Mouse (Mus musculus): ENCODE data around the gene Papola. TPM values are rescaled to one million over a fixed set of nuclear protein-coding genes. Genes with fewer than 3 reads are reported as not detected.

Gene Papola
- total RNA-seq, 2 experiments from 2014 or later: 168 to 174 TPM

GRCm38 (mm10) chr12:105867646-105868045, 83.2 kb downstream of the Papola start:
- no peak for DNase-seq

- no peak for DNase-seq
Measured at GRCm38 (mm10) chr12:105869242-105869641, 84.7 kb downstream of the Papola start.

DNA sequence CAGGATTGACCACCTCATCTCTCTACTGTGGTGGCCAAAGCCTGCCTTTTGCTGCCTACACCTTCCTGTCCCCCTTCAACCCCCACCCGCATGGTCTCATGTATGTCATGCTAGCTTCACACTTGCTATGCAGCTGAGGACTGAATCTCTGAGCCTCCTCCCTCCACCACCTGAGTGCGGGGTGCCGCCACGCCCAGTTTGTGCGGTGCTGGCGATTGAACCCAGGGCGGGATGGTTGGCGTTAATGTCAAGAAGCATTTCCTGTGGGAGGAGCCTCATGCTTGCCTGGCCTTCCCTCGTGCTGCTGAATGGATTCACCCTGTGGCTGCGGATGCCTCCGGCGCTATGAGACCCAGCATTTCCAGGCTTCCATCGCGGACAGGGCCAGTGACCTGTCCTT, 85.2 kb downstream of the Papola start:
- no peak for DNase-seq

DNA sequence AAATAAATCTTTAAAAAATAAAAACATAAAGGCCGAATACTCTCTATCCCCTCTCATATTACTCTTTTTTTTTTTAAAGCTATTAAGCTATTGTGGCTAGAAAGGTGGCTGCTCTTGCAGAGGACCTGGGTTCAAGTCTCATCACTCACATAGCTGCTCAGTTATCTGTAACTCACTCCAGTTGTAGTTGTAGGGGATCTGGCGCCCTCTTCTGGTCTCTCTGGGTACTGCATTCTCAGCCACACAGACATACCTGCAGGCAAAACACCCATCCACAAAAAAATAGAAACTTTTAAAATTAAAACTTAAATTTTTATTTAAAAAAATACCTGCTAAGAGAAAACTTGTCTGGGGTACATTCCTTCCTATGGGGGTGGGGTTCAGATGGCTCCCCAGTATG, 88.8 kb downstream of the Papola start:
- DNase-seq: peak; percentile 24

- no peak for DNase-seq
Measured at GRCm38 (mm10) chr12:105875112-105875511, 90.6 kb downstream of the Papola start.

GRCm38 (mm10) chr12:105876521-105876920, 92.0 kb downstream of the Papola start:
- no peak for DNase-seq

DNA sequence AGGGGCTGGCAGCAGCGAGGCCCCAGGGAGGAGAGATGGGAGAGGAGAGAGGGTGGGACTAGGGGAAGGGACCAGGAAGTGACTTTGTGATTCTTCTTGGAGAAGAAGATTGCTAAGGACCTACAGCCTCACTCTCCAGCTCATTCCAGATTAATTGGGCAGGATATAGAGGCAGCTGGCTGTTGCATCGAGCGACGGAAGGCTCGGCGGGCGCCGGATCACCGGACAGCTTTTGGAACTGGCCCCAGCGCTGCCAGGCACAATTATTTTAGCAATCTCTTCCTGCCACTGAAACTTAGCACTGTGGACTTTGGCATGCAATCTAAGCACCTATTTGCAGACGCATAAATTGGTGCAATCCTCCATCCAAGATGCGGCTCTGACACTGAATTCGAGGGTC, 92.4 kb downstream of the Papola start:
- no peak for DNase-seq

- DNase-seq: no peak
Measured at GRCm38 (mm10) chr12:105878746-105879145, 94.3 kb downstream of the Papola start.

- DNase-seq: no peak
Measured at GRCm38 (mm10) chr12:105883799-105884514, 99.5 kb downstream of the Papola start.

GRCm38 (mm10) chr12:105884515-105885323, 100.2 kb downstream of the Papola start:
- DNase-seq: no peak

Small RNA genes within 50 kb of the gene (microRNA-seq; reads per million reads assigned to microRNA genes)
- gene Gm22120: 0 reads per million in 2 experiments

Other genes with a start within 250 kb of the Papola start
- 1 to 10 TPM; 2.1 to 2.5 TPM for gene Bdkrb2, start 221.5 kb upstream of the Papola start, total RNA-seq (2021)
- not detected for gene Bdkrb1, start 181.6 kb upstream of the Papola start, total RNA-seq (2021)
- 10 to 100 TPM in 1 of 2 experiments, 1 to 10 TPM in 1; 9.9 to 10.3 TPM for gene Gskip, start 99.9 kb upstream of the Papola start, total RNA-seq (2021)
- gene Atg2b, start 99.5 kb upstream of the Papola start, total RNA-seq (2021): 10 to 100 TPM; 18.5 to 19.7 TPM
- gene Ak7, start 78.7 kb upstream of the Papola start, total RNA-seq (2021): under 1 TPM in 1 of 2 experiments, not detected in 1; 0.09 TPM
- gene Vrk1, start 225.5 kb downstream of the Papola start, total RNA-seq (2021): 10 to 100 TPM; 26.4 to 28.0 TPM